Mouse (Mus musculus) myocyte (in vitro differentiated cells): ENCODE results near the gene Prdm11.

Experiments used
- CEBPB ChIP-seq: IDR thresholded peaks from 2 replicates; pipeline ENCODE4 v1.6.1; 2011; ENCODE audit warnings: mild to moderate bottlenecking, moderate library complexity; ENCODE audit not compliant: poor library complexity, insufficient read depth, severe bottlenecking
- E2F4 ChIP-seq: IDR thresholded peaks from one replicate; pipeline ENCODE4 v1.6.1; 2011; ENCODE audit warnings: mild to moderate bottlenecking, control low read depth, moderate library complexity; ENCODE audit not compliant: insufficient read depth
- MAX ChIP-seq: IDR thresholded peaks from one replicate; pipeline ENCODE4 v1.6.1; 2011; ENCODE audit warnings: low read depth, mild to moderate bottlenecking, control low read depth
- MYOD1 ChIP-seq, 3 experiments: IDR thresholded peaks; one replicate each; pipeline ENCODE4 v1.6.1; 2011; ENCODE audit warnings: control low read depth in 2 of 3, low read depth in 2 of 3, mild to moderate bottlenecking in 2 of 3, moderate library complexity in 1 of 3; ENCODE audit not compliant: insufficient read length in 2 of 3, control insufficient read depth in 1 of 3
- MYOG ChIP-seq, 3 experiments: IDR thresholded peaks; one replicate each; pipeline ENCODE4 v1.6.1; 2011; ENCODE audit warnings: control low read depth in 2 of 3, low read depth in 2 of 3, mild to moderate bottlenecking in 2 of 3; ENCODE audit not compliant: insufficient read length in 2 of 3, control insufficient read depth in 1 of 3, insufficient read depth in 1 of 3
- POLR2A ChIP-seq: IDR thresholded peaks from one replicate; pipeline ENCODE4 v1.6.1; 2011; ENCODE audit warnings: low read depth, mild to moderate bottlenecking, control low read depth, moderate library complexity; ENCODE audit not compliant: insufficient read length
- POLR2AphosphoS2 ChIP-seq: IDR thresholded peaks from one replicate; pipeline ENCODE4 v1.6.1; 2011; ENCODE audit warnings: low read depth, control low read depth; ENCODE audit not compliant: insufficient read length
- REST ChIP-seq: IDR thresholded peaks from one replicate; pipeline ENCODE4 v1.6.1; 2011; ENCODE audit warnings: mild to moderate bottlenecking, control low read depth, moderate library complexity; ENCODE audit not compliant: insufficient read depth, insufficient read length
- TCF12 ChIP-seq: IDR thresholded peaks from one replicate; pipeline ENCODE4 v1.6.1; 2011; ENCODE audit warnings: mild to moderate bottlenecking, control low read depth; ENCODE audit not compliant: poor library complexity, insufficient read depth, severe bottlenecking
- USF1 ChIP-seq: IDR thresholded peaks from one replicate; pipeline ENCODE4 v1.6.1; 2011; ENCODE audit warnings: low read depth, mild to moderate bottlenecking, control low read depth, moderate library complexity

- TF ChIP-seq USF1 (no peak), MYOD1 (IDR thresholded peaks at IDR 0.05; ENCODE audit: control insufficient read depth in 1 of 3, insufficient read length in 2 of 3, low read depth in 2 of 3) (no peak), REST (no peak), POLR2A (no peak), MYOG (IDR thresholded peaks at IDR 0.05; ENCODE audit: control insufficient read depth in 1 of 3, insufficient read depth in 1 of 3, insufficient read length in 2 of 3, low read depth in 2 of 3) (no peak), E2F4 (no peak), MAX (no peak), CEBPB (no peak), POLR2AphosphoS2 (no peak), TCF12 (no peak)
These were observed 23.0 kb upstream of the Prdm11 start for GRCm38 (mm10) chr2:93068942-93069341.
